Mouse (Mus musculus) small intestine, adult 2 months (tissue): ENCODE measurements around the gene Pou3f4.

ENCODE experiments used
- CTCF ChIP-seq: fragments of 200-500 bp; IDR thresholded peaks from 2 replicates; pipeline ENCODE4 v1.5.1; 2012; ENCODE audit warnings: low read depth, mild to moderate bottlenecking, control low read depth, inconsistent platforms, low read length, moderate library complexity, mixed read lengths; ENCODE audit not compliant: insufficient replicate concordance, insufficient read length; ENCODE audit errors: extremely low read depth
- POLR2A ChIP-seq: fragments of 200-500 bp; IDR thresholded peaks from 2 replicates; pipeline ENCODE4 v1.6.1; 2012; ENCODE audit warnings: low read depth, mild to moderate bottlenecking, control low read depth, inconsistent platforms, low read length, moderate library complexity

- TF ChIP-seq CTCF: no peak
- TF ChIP-seq POLR2A: no peak
Observed at GRCm38 (mm10) chrX:110810753-110811506, 3.1 kb upstream of the Pou3f4 start.
